Mouse (Mus musculus): ENCODE results near the gene Ddx55. TPM values are rescaled to one million over a fixed set of nuclear protein-coding genes. Genes with fewer than 3 reads are reported as not detected.

Ddx55 gene
- polyA plus RNA-seq (2012; rRNA removed) = 4.7 and 5.0 TPM in 2 replicates

DNA sequence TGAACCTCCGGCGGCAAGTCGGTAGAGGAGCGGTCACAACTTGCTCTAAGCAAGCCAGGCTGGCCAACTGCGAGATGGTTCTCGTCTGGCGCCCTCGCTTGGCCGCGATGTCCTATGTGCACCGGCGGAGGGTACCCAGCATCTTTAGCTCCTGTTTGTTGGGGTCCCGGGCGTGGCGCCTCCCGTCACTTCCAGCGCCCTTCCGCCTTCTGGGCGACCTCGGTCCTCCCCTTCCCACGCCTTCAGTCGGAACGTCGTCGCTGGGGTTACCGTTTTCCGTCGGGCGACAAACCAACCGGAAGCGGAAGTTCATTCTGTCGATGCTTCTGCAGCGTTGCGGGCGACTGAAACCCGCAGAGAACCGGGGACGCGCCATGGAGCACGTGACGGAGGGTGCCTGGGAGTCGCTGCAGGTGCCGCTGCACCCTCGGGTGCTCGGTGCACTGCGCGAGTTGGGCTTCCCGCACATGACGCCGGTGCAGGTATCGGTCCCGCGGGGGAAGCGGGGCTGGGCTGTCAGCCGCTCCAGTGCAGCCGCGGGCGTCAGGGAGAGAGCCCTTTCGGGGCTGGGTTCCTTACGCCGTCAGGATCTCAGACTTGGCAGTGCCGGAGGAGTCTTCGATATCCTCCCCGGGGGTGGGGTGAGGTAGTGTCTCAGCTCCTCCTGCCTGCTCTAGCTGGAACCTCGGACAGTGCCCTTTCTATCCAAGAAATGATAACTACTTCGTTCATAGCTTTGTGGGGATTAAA is at the start of gene Ddx55:
TSS of gene Ddx55 (plus strand) at position 307 of the 750 bp plus-strand sequence.

GRCm38 (mm10) chr5:124530655-124531582 is 21.7 kb upstream of the Ddx55 start, which contains the start of gene Rilpl1:
Gene Rilpl1, minus strand, starts transcription at chr5:124531391.

DNA sequence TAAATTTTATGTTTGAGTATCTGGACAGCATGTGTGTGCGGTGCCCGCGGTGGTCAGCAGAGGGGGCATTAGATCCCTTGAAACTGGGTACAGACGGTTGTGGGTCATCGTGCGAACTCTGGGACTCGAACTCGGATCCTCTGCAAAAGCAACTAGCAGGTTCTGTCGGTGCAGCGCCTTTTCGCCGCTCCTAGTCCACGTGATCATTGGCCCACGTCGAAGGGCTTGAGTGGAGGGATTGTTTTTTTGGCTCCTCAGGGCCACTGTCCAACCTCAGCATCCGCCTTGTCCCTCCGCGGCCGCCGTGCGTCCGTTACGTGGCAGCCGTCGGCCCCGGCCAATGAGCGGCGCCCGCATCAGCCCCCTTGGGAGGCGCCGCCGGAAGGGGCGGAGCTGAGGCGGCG is 12.3 kb upstream of the Ddx55 start, which contains the start of gene Tmed2:
TSS of gene Tmed2 (plus strand) at position 313 of the 404 bp plus-strand sequence.

DNA sequence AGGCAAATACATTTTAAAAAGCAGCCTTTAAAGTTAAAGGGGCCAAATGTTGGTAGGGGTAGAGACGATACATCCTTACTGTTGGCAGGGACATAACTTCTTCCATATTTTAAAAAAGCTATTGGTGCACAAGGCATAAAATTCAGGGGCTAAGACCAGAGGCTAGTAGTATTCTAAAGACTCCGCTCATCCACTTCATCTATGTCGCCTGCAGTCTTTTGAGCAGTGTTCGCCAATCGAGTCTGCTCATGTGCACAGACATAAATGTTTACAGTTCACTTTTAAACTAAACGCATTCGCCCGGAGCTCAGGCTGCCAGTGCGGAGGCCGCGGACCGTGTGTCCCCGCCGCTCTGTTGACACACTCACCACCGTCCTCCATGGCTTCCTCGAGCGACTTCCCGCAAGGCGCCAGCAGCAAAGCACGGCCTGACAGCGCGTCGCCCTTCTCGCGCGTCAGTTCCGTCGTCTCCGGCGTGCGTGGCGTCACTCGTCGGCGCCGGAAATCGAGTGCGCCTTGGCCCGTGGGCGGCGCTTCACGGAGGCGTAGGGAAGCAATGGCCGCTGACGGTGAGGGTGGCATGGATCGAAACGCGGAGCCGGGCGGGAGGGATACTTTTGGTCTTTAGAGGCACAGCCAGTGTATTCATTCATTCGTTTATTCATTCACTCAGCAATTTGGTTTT is 26.1 kb downstream of the Ddx55 start, which contains the start of the genes Eif2b1 and Gtf2h3:
TSS of gene Eif2b1 (minus strand) at position 499 of the 685 bp plus-strand sequence.
TSS of gene Gtf2h3 (plus strand) at position 508 of the 685 bp plus-strand sequence.

Other genes with a start within 250 kb of the Ddx55 start
- gene Mphosph9, start 224.9 kb upstream of the Ddx55 start, polyA plus RNA-seq (2012; rRNA removed) = 2.2 and 2.7 TPM in 2 replicates
- gene 2810006K23Rik, start 224.8 kb upstream of the Ddx55 start, polyA plus RNA-seq (2012; rRNA removed) = 3.8 and 3.9 TPM in 2 replicates
- 53.1 and 56.8 TPM in 2 replicates for gene Cdk2ap1, start 189.8 kb upstream of the Ddx55 start, polyA plus RNA-seq (2012; rRNA removed)
- 12.7 and 13.0 TPM in 2 replicates for gene Sbno1, start 126.9 kb upstream of the Ddx55 start, polyA plus RNA-seq (2012; rRNA removed)
- gene Kmt5a, start 112.9 kb upstream of the Ddx55 start, polyA plus RNA-seq (2012; rRNA removed) = 36.2 and 44.3 TPM in 2 replicates
- 13.1 and 15.8 TPM in 2 replicates for gene Rilpl2, start 74.5 kb upstream of the Ddx55 start, polyA plus RNA-seq (2012; rRNA removed)
- 4.4 and 4.9 TPM in 2 replicates for gene Snrnp35, start 69.7 kb upstream of the Ddx55 start, polyA plus RNA-seq (2012; rRNA removed)
- gene Rilpl1, start 21.5 kb upstream of the Ddx55 start, polyA plus RNA-seq (2012; rRNA removed) = 2.2 and 2.7 TPM in 2 replicates
- 122 and 129 TPM in 2 replicates for gene Tmed2, start 12.2 kb upstream of the Ddx55 start, polyA plus RNA-seq (2012; rRNA removed)
- gene Eif2b1, start 26.3 kb downstream of the Ddx55 start, polyA plus RNA-seq (2012; rRNA removed) = 16.0 and 17.2 TPM in 2 replicates
- 17.4 and 18.2 TPM in 2 replicates for gene Gtf2h3, start 26.3 kb downstream of the Ddx55 start, polyA plus RNA-seq (2012; rRNA removed)
- gene Atp6v0a2, start 75.7 kb downstream of the Ddx55 start, polyA plus RNA-seq (2012; rRNA removed) = 5.9 and 6.5 TPM in 2 replicates
- 0.01 TPM in 2 replicates for gene Dnah10, start 172.2 kb downstream of the Ddx55 start, polyA plus RNA-seq (2012; rRNA removed)

Measured in liver, embryonic 18 days (tissue).